Mouse (Mus musculus) large intestine, adult 2 months (tissue): ENCODE measurements around the gene Klf16. TPM values are rescaled to one million over a fixed set of nuclear protein-coding genes. Genes with fewer than 3 reads are reported as not detected.
A peak's percentile ranks its signal among the peaks of the same experiment; 100 is the strongest.
"Not testable (repeated sequence)": the region's sequence is repeated elsewhere in the genome, so short reads cannot be mapped to it uniquely, and the experiment has no call there.

Experiments
- DNase-seq: peaks from one replicate; pipeline ENCODE4 v3.0.0-alpha.2; 2012; ENCODE audit warnings: low read depth, low spot score
- WGBS: fragments of 180-500 bp; shearing (Covaris S2); methylation state at CpG from one replicate; pipeline ENCODE4 v1.1.7; 2018; 5-methylcytosine and 5-hydroxymethylcytosine counted together
- polyA plus RNA-seq: library from polyadenylated mRNA; depleted of rRNA; stranded (reverse); fragments of >200 nt; gene quantifications from 2 replicates; pipeline ENCODE4 v1.2.3, GENCODE M21; 2012

Gene Klf16
- polyA plus RNA-seq, 1 experiment: 12.8 TPM

DNA sequence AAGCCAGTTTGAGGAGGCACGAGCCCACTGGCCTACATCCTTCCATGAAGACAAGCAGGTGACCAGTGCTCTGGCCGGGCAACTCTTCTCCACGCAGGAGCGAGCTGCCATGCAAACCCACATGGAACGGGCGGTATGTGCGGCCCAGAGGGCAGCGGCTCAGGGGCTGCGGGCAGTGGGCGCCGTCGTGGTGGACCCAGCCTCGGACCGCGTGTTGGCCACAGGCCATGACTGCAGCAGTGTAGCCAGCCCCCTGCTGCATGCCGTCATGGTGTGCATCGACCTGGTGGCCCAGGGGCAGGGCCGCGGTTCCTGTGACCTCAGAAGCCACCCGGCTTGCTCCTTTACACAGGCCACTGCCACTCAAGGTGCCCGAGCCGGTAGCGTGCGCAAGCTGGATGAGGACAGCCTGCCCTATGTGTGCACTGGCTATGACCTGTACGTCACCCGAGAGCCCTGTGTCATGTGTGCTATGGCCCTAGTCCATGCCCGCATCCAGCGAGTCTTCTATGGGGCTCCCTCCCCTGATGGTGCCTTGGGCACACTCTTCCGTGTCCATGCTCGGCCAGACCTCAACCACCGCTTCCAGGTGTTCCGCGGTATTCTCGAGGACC, 29.7 kb upstream of the Klf16 start:
- WGBS: 82% methylated on average over 34 of the region's 34 CpGs
- DNase-seq: no peak

- 33% methylated on average over 23 of the region's 23 CpGs for WGBS
- DNase-seq: peak; percentile 70
Measured at GRCm38 (mm10) chr10:80606306-80606705, 29.2 kb upstream of the Klf16 start.

GRCm38 (mm10) chr10:80605721-80606120, 28.6 kb upstream of the Klf16 start, which contains the start of gene Gm49322:
Gene Gm49322 (plus strand): TSS chr10:80606021.
- DNase-seq: not testable (repeated sequence)
- 48% methylated on average over 4 of the region's 4 CpGs for WGBS

DNA sequence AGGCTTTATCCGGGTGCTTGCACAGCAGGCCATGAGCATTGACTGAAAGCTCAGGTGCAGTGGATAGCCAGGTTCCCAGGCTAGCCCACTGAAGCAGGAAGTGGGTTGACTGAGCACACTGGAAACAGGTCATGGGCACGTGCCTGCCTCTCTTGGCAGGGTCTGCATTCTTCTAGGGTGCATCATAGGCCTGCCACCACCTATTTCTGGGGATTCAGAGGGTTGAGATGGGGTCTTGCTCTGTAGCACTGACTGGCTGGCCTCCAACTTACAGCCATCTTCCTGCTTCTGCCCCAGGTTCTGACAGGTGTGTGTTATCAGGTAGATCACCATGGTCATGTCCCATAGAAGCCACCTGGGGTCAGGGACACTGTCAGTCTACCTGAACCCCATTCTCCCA, 27.9 kb upstream of the Klf16 start:
- no peak for DNase-seq
- 76% methylated on average over 2 of the region's 2 CpGs for WGBS

DNA sequence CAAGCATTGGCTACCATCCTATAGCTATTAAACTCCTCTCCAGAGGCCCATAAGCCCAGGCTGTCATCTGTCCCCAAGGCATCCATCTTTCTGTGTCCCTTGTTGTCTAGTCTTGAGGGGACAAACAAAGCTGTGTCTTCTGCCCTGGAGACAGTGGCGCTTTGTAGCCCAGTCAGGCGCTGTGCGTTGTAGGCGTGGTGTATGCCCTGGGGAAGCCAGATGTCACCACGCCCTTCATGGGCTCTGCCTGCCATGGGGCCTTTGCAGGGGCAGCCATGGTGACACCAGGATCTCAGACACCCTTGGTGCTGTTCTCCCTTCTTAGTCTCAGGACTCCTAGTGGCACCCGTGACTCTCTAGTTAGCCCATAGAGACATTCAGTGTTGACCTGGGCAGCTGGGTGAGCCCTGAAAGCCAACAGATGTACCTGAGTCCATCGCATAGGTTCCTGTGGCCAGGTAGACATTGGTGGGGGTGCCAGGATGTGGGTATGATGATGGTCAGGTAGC, 26.9 kb upstream of the Klf16 start:
- WGBS: 29% methylated on average over 7 of the region's 7 CpGs
- DNase-seq: no peak

- no peak for DNase-seq
- WGBS: 9% methylated on average over 7 of the region's 7 CpGs
Measured at GRCm38 (mm10) chr10:80603364-80603763, 26.2 kb upstream of the Klf16 start.

GRCm38 (mm10) chr10:80602698-80603325, 25.7 kb upstream of the Klf16 start, which contains the start of the genes Scamp4 and Adat3:
Gene Scamp4 (plus strand): TSS chr10:80602872.
Gene Adat3 (plus strand): TSS chr10:80602880.
- under 1% methylated on average over 54 of the region's 54 CpGs for WGBS

GRCm38 (mm10) chr10:80596318-80596717, 19.2 kb upstream of the Klf16 start:
- no peak for DNase-seq
- WGBS: 49% methylated on average over 4 of the region's 4 CpGs

More at GRCm38 (mm10) chr10:80602698-80603325, 25.7 kb upstream of the Klf16 start, which contains the start of the genes Scamp4 and Adat3:
- DNase-seq: peak; percentile 82

DNA sequence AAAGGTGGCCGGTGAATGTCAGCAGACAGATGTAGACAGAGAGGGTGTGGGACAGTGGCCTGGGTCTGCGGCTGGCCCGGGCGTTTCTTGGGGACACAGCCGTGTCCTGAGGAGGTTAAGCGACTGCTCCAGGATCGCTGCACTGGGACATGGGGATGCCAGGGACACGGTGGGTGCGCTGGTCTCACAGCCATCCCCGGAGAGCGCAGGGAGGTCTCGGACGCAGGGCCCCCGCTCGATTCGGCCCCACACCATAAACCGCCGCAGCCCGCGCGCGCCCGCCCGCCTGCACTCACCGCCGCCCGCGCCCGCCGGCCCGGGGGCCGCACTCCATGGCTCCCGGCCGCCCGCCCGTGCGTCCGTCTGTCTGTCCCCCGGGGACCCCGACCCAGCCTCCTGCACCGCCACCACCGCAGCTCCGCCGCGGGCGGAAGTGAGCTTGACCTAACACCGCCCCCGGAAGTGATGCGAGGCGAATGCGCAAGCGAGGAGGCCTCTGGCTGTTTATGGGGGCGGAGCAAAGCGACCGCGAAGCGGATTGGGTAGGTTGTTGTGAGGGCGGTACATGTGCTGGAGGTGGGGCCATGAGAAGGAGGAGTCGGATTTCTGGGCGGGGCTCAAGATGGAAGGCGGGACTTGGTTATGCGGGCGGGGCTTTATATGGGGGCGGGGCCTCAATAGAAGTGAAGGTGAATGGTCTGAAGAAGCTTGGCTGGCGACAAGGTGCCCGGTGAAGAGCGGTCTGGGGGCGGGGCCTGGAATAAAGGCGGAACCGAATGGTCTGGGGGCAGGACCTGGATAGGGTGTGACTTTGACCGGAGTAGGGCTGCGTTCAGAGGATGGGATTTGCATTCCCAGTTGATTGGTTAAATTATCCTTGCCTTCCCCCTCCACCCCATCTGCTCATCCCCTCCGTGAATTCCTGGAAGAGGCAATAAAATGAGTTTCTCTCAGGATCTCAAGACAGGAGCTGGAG, 13.0 kb upstream of the Klf16 start, which contains the start of gene Abhd17a:
Gene Abhd17a, minus strand, starts transcription at position 463 of the 976 bp plus-strand sequence.
- WGBS: under 1% methylated on average over 73 of the region's 73 CpGs
- peak; percentile 97 for DNase-seq

DNA sequence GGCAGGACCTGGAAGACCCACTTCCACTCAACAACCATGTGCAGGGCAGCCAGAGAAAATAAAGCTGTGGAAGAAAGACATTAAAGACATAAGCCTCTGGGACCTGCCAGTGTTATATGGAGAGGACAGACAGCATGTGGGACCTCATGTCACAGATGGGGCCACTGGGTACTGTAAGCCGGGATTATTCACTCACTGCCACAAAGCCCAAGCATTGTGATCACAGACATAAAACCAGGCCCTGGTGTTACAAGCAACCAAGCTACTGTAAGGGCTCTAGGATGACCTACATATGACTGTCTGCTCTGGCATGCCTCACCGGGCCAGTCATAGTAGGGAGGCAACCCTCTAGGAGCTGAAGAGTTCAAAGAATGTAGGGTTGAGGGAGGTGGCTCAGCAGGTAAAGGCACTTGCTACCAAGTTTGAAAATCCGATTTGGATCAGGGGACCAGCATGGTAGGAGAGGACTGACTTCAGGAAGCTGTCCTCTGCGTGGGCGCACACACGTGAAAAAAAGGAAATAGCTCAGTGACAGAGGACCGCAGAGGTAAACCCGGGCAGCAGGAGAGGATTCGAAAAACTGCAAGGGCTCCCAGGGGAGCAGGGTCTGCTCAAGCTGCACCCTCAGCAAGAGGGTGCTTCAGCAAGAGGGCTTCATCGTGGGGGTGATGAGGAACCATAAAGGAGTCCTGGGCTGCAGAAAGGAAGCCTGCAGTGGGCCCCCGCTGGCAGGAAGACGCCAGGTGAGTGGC, 12.2 kb upstream of the Klf16 start:
- WGBS: 3% methylated on average over 12 of the region's 12 CpGs

GRCm38 (mm10) chr10:80587305-80587657, 10.2 kb upstream of the Klf16 start:
- no peak for DNase-seq
- WGBS: 52% methylated on average over 4 of the region's 4 CpGs

More for the DNA sequence above, 12.2 kb upstream of the Klf16 start:
- no peak for DNase-seq

GRCm38 (mm10) chr10:80586407-80587304, 9.5 kb upstream of the Klf16 start:
- DNase-seq: no peak
- WGBS: 90% methylated on average over 51 of the region's 51 CpGs

- 87% methylated on average over 8 of the region's 8 CpGs for WGBS
- DNase-seq: no peak
Measured at GRCm38 (mm10) chr10:80585581-80585980, 8.5 kb upstream of the Klf16 start.

DNA sequence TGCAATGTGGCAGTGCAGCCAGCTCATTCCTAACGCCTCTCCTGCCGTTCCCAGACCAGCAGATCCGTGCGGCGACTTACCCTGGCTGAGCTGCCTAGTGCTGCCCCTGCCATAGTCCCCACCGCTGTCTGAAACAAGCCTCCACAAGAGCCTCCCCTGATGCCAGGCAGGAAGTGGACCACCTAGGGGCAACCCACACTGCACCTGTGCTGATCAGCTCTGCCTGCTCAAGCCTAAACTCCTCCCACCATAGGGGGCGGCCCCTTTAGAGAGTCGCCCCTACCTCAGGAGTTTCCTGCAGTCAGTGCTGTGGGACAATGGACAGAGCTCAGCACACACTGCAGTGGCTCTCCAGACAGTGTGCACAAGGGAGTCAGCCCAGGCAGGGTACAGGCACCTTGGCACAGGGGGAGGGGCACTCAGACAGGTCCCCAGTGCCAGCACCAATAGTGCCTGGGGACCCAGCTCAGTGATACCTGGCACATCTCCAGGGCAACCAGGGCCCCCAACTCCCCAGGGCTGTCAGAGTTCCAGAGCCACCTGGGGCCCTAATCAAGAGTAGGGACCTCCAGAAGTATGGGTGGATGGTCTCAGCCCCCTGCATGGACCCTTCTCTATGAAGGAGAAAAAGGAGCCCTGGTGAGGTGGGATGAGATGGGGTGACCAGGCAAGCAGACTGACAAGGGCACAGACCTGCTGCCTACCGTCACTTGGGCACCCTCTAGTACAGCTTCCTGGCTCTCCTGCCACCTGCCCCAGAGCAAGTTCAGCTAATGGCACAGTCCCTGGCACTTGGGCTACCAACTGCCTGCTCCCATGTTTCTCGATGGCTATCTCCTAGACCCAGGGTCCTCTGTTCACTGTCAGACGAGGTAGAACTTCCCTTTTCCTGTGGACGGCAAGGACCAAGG, 7.8 kb upstream of the Klf16 start:
- DNase-seq: no peak
- 79% methylated on average over 12 of the region's 12 CpGs for WGBS

GRCm38 (mm10) chr10:80584045-80584488, 6.9 kb upstream of the Klf16 start:
- DNase-seq: no peak
- WGBS: 45% methylated on average over 12 of the region's 12 CpGs

DNA sequence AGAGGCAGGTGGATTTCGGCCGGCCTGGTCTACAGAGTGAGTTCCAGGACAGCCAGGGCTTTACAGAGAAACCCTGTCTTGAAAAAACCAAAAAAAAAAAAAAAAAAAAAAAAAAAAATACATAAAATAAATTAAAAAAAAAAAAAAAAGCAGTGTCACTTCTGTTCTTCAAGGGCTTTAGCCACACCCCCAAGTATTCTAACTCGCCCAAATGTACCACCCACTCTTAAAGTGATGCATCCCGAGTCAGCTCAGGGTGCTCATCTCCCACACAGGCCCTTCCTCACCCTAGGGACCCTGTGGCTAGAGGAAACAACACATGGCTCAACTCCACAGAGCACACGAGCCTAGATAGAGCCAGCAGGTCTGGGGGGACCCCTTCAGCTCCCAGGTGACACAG, 5.9 kb upstream of the Klf16 start:
- WGBS: 84% methylated on average over 5 of the region's 5 CpGs
- no peak for DNase-seq

- no peak for DNase-seq
- 9% methylated on average over 8 of the region's 8 CpGs for WGBS
Measured at GRCm38 (mm10) chr10:80578911-80579310, 1.8 kb upstream of the Klf16 start.
